Mouse (Mus musculus): ENCODE data around the gene Olfr464. TPM values are rescaled to one million over a fixed set of nuclear protein-coding genes. Genes with fewer than 3 reads are reported as not detected.

Olfr464 gene
- polyA plus RNA-seq, 1 experiment from 2014 or later = 0.31 TPM

- no peak for ATAC-seq (ENCODE audit: low read depth)
- H3K27me3 ChIP-seq (ENCODE audit: control insufficient read depth, insufficient read depth, low read length) = no peaks in the 10 kb centered on the region
- H3K9ac ChIP-seq (replicated peaks; ENCODE audit: low read depth, low read length) = no peak overlapping the region
- H3K4me2 ChIP-seq (ENCODE audit: low read depth, low read length) = no peak overlapping the region
- H3K4me1 ChIP-seq (ENCODE audit: control insufficient read depth, insufficient read depth, low read length) = no peaks in the 10 kb centered on the region
- H3K36me3 ChIP-seq (ENCODE audit: control insufficient read depth, insufficient read depth, low read length) = no peaks in the 10 kb centered on the region
- no peak overlapping the region for H3K4me3 ChIP-seq (ENCODE audit: low read depth, low read length)
- H3K27ac ChIP-seq (ENCODE audit: low read depth, low read length) = no peak overlapping the region
- H3K9me3 ChIP-seq (ENCODE audit: control insufficient read depth, low read length) = no peaks in the 10 kb centered on the region
- 79% methylated on average over 2 of the region's 2 CpGs for WGBS
Observed at GRCm38 (mm10) chr11:87933731-87934130, 13.0 kb upstream of the Olfr464 start.

- whole genome bisulfite sequencing = 98% methylated on average over 2 of the region's 2 CpGs
- H3K4me2 ChIP-seq (ENCODE audit: low read depth, low read length) = no peak overlapping the region
- H3K4me3 ChIP-seq (ENCODE audit: low read depth, low read length) = no peak overlapping the region
- no peaks in the 10 kb centered on the region for H3K9me3 ChIP-seq (ENCODE audit: control insufficient read depth, low read length)
- ATAC-seq (ENCODE audit: low read depth) = no peak
- no peaks in the 10 kb centered on the region for H3K27me3 ChIP-seq (ENCODE audit: control insufficient read depth, insufficient read depth, low read length)
- H3K27ac ChIP-seq (ENCODE audit: low read depth, low read length) = no peak overlapping the region
- no peak overlapping the region for H3K9ac ChIP-seq (replicated peaks; ENCODE audit: low read depth, low read length)
- no peaks in the 10 kb centered on the region for H3K36me3 ChIP-seq (ENCODE audit: control insufficient read depth, insufficient read depth, low read length)
- H3K4me1 ChIP-seq (ENCODE audit: control insufficient read depth, insufficient read depth, low read length) = no peaks in the 10 kb centered on the region
Observed at GRCm38 (mm10) chr11:87930348-87930747, 9.6 kb upstream of the Olfr464 start.

- Histone ChIP-seq H3K4me2 (ENCODE audit: low read depth, low read length) (no peak overlapping the region), H3K27me3 (ENCODE audit: control insufficient read depth, insufficient read depth, low read length) (no peaks in the 10 kb centered on the region), H3K9ac (replicated peaks; ENCODE audit: low read depth, low read length) (no peak overlapping the region), H3K36me3 (ENCODE audit: control insufficient read depth, insufficient read depth, low read length) (no peaks in the 10 kb centered on the region), H3K4me1 (ENCODE audit: control insufficient read depth, insufficient read depth, low read length) (no peaks in the 10 kb centered on the region), H3K27ac (ENCODE audit: low read depth, low read length) (no peak overlapping the region), H3K9me3 (ENCODE audit: control insufficient read depth, low read length) (no peaks in the 10 kb centered on the region), H3K4me3 (ENCODE audit: low read depth, low read length) (no peak overlapping the region)
- WGBS = 72% methylated on average over 2 of the region's 2 CpGs
- no peak for ATAC-seq (ENCODE audit: low read depth)
Observed at GRCm38 (mm10) chr11:87920301-87920700, 466 bp downstream of the Olfr464 start.

GRCm38 (mm10) chr11:87916005-87916404 lies 4.8 kb downstream of the Olfr464 start:
- no peak overlapping the region for H3K9ac ChIP-seq (replicated peaks; ENCODE audit: low read depth, low read length)
- no peaks in the 10 kb centered on the region for H3K36me3 ChIP-seq (ENCODE audit: control insufficient read depth, insufficient read depth, low read length)
- no peaks in the 10 kb centered on the region for H3K4me1 ChIP-seq (ENCODE audit: control insufficient read depth, insufficient read depth, low read length)
- H3K4me2 ChIP-seq (ENCODE audit: low read depth, low read length) = no peak overlapping the region
- no peaks in the 10 kb centered on the region for H3K27me3 ChIP-seq (ENCODE audit: control insufficient read depth, insufficient read depth, low read length)
- H3K4me3 ChIP-seq (ENCODE audit: low read depth, low read length) = no peak overlapping the region
- ATAC-seq (ENCODE audit: low read depth) = no peak
- WGBS = 93% methylated on average over 1 of the region's 1 CpGs
- H3K27ac ChIP-seq (ENCODE audit: low read depth, low read length) = no peak overlapping the region
- H3K9me3 ChIP-seq (ENCODE audit: control insufficient read depth, low read length) = no peaks in the 10 kb centered on the region

- H3K4me2 ChIP-seq (ENCODE audit: low read depth, low read length) = no peak overlapping the region
- H3K4me3 ChIP-seq (ENCODE audit: low read depth, low read length) = no peak overlapping the region
- no peaks in the 10 kb centered on the region for H3K9me3 ChIP-seq (ENCODE audit: control insufficient read depth, low read length)
- WGBS = 89% methylated on average over 3 of the region's 3 CpGs
- no peak overlapping the region for H3K27ac ChIP-seq (ENCODE audit: low read depth, low read length)
- H3K4me1 ChIP-seq (ENCODE audit: control insufficient read depth, insufficient read depth, low read length) = no peaks in the 10 kb centered on the region
- H3K9ac ChIP-seq (replicated peaks; ENCODE audit: low read depth, low read length) = no peak overlapping the region
- no peak for ATAC-seq (ENCODE audit: low read depth)
- H3K36me3 ChIP-seq (ENCODE audit: control insufficient read depth, insufficient read depth, low read length) = no peaks in the 10 kb centered on the region
- H3K27me3 ChIP-seq (ENCODE audit: control insufficient read depth, insufficient read depth, low read length) = no peaks in the 10 kb centered on the region
Observed at GRCm38 (mm10) chr11:87904331-87904730, 16.4 kb downstream of the Olfr464 start.

GRCm38 (mm10) chr11:87897287-87897686 lies 23.5 kb downstream of the Olfr464 start, which contains the start of gene Olfr463:
TSS of gene Olfr463 (minus strand) at chr11:87897387.
- no peaks in the 10 kb centered on the region for H3K27me3 ChIP-seq (ENCODE audit: control insufficient read depth, insufficient read depth, low read length)
- H3K27ac ChIP-seq (ENCODE audit: low read depth, low read length) = no peak within 1 kb of the TSS
- no peak within 1 kb of the TSS for H3K4me3 ChIP-seq (ENCODE audit: low read depth, low read length)
- no peak within 1 kb of the TSS for H3K4me2 ChIP-seq (ENCODE audit: low read depth, low read length)
- ATAC-seq (ENCODE audit: low read depth) = no peak
- H3K9ac ChIP-seq (replicated peaks; ENCODE audit: low read depth, low read length) = no peak within 1 kb of the TSS
- H3K4me1 ChIP-seq (ENCODE audit: control insufficient read depth, insufficient read depth, low read length) = no peaks in the 10 kb centered on the region
- no peaks in the 10 kb centered on the region for H3K9me3 ChIP-seq (ENCODE audit: control insufficient read depth, low read length)
- no peaks in the 10 kb centered on the region for H3K36me3 ChIP-seq (ENCODE audit: control insufficient read depth, insufficient read depth, low read length)

- H3K9ac ChIP-seq (replicated peaks; ENCODE audit: low read depth, low read length) = no peak within 1 kb of the TSS
- H3K36me3 ChIP-seq (ENCODE audit: control insufficient read depth, insufficient read depth, low read length) = no peaks in the 10 kb centered on the region
- 92% methylated on average over 6 of the region's 6 CpGs for WGBS
- H3K4me1 ChIP-seq (ENCODE audit: control insufficient read depth, insufficient read depth, low read length) = no peaks in the 10 kb centered on the region
- ATAC-seq (ENCODE audit: low read depth) = no peak
- H3K4me2 ChIP-seq (ENCODE audit: low read depth, low read length) = no peak within 1 kb of the TSS
- no peak within 1 kb of the TSS for H3K27ac ChIP-seq (ENCODE audit: low read depth, low read length)
- H3K9me3 ChIP-seq (ENCODE audit: control insufficient read depth, low read length) = no peaks in the 10 kb centered on the region
- no peaks in the 10 kb centered on the region for H3K27me3 ChIP-seq (ENCODE audit: control insufficient read depth, insufficient read depth, low read length)
- no peak within 1 kb of the TSS for H3K4me3 ChIP-seq (ENCODE audit: low read depth, low read length)
Observed at GRCm38 (mm10) chr11:87892168-87892567, 28.6 kb downstream of the Olfr464 start, which contains the start of gene Olfr462. TSS of gene Olfr462 (minus strand) at chr11:87892268.

- ATAC-seq (ENCODE audit: low read depth) = no peak
- 84% methylated on average over 5 of the region's 5 CpGs for WGBS
- Histone ChIP-seq H3K36me3 (ENCODE audit: control insufficient read depth, insufficient read depth, low read length) (no peaks in the 10 kb centered on the region), H3K9ac (replicated peaks; ENCODE audit: low read depth, low read length) (no peak overlapping the region), H3K9me3 (ENCODE audit: control insufficient read depth, low read length) (no peaks in the 10 kb centered on the region), H3K27me3 (ENCODE audit: control insufficient read depth, insufficient read depth, low read length) (no peaks in the 10 kb centered on the region), H3K4me2 (ENCODE audit: low read depth, low read length) (no peak overlapping the region), H3K4me3 (ENCODE audit: low read depth, low read length) (no peak overlapping the region), H3K4me1 (ENCODE audit: control insufficient read depth, insufficient read depth, low read length) (no peaks in the 10 kb centered on the region), H3K27ac (ENCODE audit: low read depth, low read length) (no peak overlapping the region)
Observed at GRCm38 (mm10) chr11:87884856-87885255, 35.9 kb downstream of the Olfr464 start.

- no peak overlapping the region for H3K27ac ChIP-seq (ENCODE audit: low read depth, low read length)
- H3K4me1 ChIP-seq (ENCODE audit: control insufficient read depth, insufficient read depth, low read length) = no peaks in the 10 kb centered on the region
- ATAC-seq (ENCODE audit: low read depth) = no peak
Observed at GRCm38 (mm10) chr11:87883493-87883892, 37.3 kb downstream of the Olfr464 start.

GRCm38 (mm10) chr11:87881714-87882113 lies 39.1 kb downstream of the Olfr464 start:
- no peak overlapping the region for H3K4me3 ChIP-seq (ENCODE audit: low read depth, low read length)
- no peak overlapping the region for H3K4me2 ChIP-seq (ENCODE audit: low read depth, low read length)
- no peaks in the 10 kb centered on the region for H3K9me3 ChIP-seq (ENCODE audit: control insufficient read depth, low read length)
- no peaks in the 10 kb centered on the region for H3K27me3 ChIP-seq (ENCODE audit: control insufficient read depth, insufficient read depth, low read length)
- 75% methylated on average over 4 of the region's 4 CpGs for WGBS
- H3K4me1 ChIP-seq (ENCODE audit: control insufficient read depth, insufficient read depth, low read length) = no peaks in the 10 kb centered on the region
- H3K36me3 ChIP-seq (ENCODE audit: control insufficient read depth, insufficient read depth, low read length) = no peaks in the 10 kb centered on the region
- no peak for ATAC-seq (ENCODE audit: low read depth)
- no peak overlapping the region for H3K9ac ChIP-seq (replicated peaks; ENCODE audit: low read depth, low read length)
- no peak overlapping the region for H3K27ac ChIP-seq (ENCODE audit: low read depth, low read length)

More at GRCm38 (mm10) chr11:87883493-87883892, 37.3 kb downstream of the Olfr464 start:
- WGBS = 49% methylated on average over 5 of the region's 5 CpGs
- Histone ChIP-seq H3K4me2 (ENCODE audit: low read depth, low read length) (no peak overlapping the region), H3K4me3 (ENCODE audit: low read depth, low read length) (no peak overlapping the region), H3K9ac (replicated peaks; ENCODE audit: low read depth, low read length) (no peak overlapping the region), H3K36me3 (ENCODE audit: control insufficient read depth, insufficient read depth, low read length) (no peaks in the 10 kb centered on the region), H3K27me3 (ENCODE audit: control insufficient read depth, insufficient read depth, low read length) (no peaks in the 10 kb centered on the region), H3K9me3 (ENCODE audit: control insufficient read depth, low read length) (no peaks in the 10 kb centered on the region)

Data from neural tube, embryonic 14.5 days (tissue).